Mouse (Mus musculus): ENCODE measurements around the gene Depp1.

Gene Depp1

GRCm38 (mm10) chr6:116676355-116676913 lies 26.0 kb downstream of the Depp1 start:
- in situ Hi-C loops (cut with MboI; ENCODE audit: unreplicated experiment in 2 of 2) = loop anchor here in 1 of 2 experiments (10.0 kb wide), 1 partner anchor 1228 kb away; the partner anchor contains the start of gene Hnrnpf

GRCm38 (mm10) chr6:116677321-116677720 lies 26.9 kb downstream of the Depp1 start:
- in situ Hi-C loops (cut with MboI; ENCODE audit: unreplicated experiment in 2 of 2) = loop anchor here in 1 of 2 experiments (10.0 kb wide), 1 partner anchor 1227 kb away; the partner anchor contains the start of gene Hnrnpf

- in situ Hi-C loops (cut with MboI; ENCODE audit: unreplicated experiment in 2 of 2) = loop anchor here in 1 of 2 experiments (10.0 kb wide), 1 partner anchor 1225 kb away; the partner anchor contains the start of gene Hnrnpf
Measured at GRCm38 (mm10) chr6:116679563-116680288, 29.3 kb downstream of the Depp1 start.

GRCm38 (mm10) chr6:116682317-116682716 lies 31.9 kb downstream of the Depp1 start:
- in situ Hi-C loops (cut with MboI; ENCODE audit: unreplicated experiment in 2 of 2) = no loop called here

GRCm38 (mm10) chr6:116693639-116694038 lies 43.2 kb downstream of the Depp1 start:
- in situ Hi-C loops (cut with MboI; ENCODE audit: unreplicated experiment in 2 of 2) = loop anchor here (10.0 kb wide), 1 partner anchor 59 kb away; no protein-coding TSS in a partner anchor

- in situ Hi-C loops (cut with MboI; ENCODE audit: unreplicated experiment in 2 of 2) = loop anchor here (10.0 kb wide), 1 partner anchor 60 kb away; no protein-coding TSS in a partner anchor
Measured at GRCm38 (mm10) chr6:116694346-116694745, 43.9 kb downstream of the Depp1 start.

GRCm38 (mm10) chr6:116697413-116697812 lies 47.0 kb downstream of the Depp1 start:
- in situ Hi-C loops (cut with MboI; ENCODE audit: unreplicated experiment in 2 of 2) = loop anchor here (5.0 to 10.0 kb wide), 2 partner anchors 45 to 63 kb away; partner anchors contain the start of gene Depp1 (in 2 of the 2)

GRCm38 (mm10) chr6:116697896-116698425 lies 47.6 kb downstream of the Depp1 start:
- in situ Hi-C loops (cut with MboI; ENCODE audit: unreplicated experiment in 2 of 2) = loop anchor here (5.0 to 10.0 kb wide), 2 partner anchors 46 to 63 kb away; partner anchors contain the start of gene Depp1 (in 2 of the 2)

GRCm38 (mm10) chr6:116700821-116701220 lies 50.4 kb downstream of the Depp1 start:
- in situ Hi-C loops (cut with MboI; ENCODE audit: unreplicated experiment in 2 of 2) = loop anchor here in 1 of 2 experiments (25.0 kb wide), 2 partner anchors 561 to 1136 kb away; partner anchors contain the start of gene Zfp637

Data from v-Abl transformed pro-B cells (cell line).